Comparison of ENCODE assay signal across 11 mouse cellular contexts in genomic region chr15:5086162-5086561, GRCm38 (mm10). TPM values are rescaled to one million over a fixed set of nuclear protein-coding genes. Genes with fewer than 3 reads are reported as not detected.
DNase-seq lines count a peak whose midpoint lies in the region; ATAC-seq lines count a peak whose summit lies in the region.
"Had no signal": no experiment of that assay in that cellular context is flagged by ENCODE, and none has a peak within 500 bp of the region (broad histone marks: within the 10 kb centered on the region; RNA-seq: fewer than 3 reads in every experiment).

No protein-coding gene starts in this region.

- H3K4me3 ChIP-seq in hindbrain, embryonic 14.5 days (replicated peaks; ENCODE audit: low read length): no peak overlapping the region
- H3K4me3 ChIP-seq in hindbrain, embryonic 10.5 days: no peak overlapping the region
- H3K4me3 ChIP-seq: midbrain, embryonic 10.5 days had no signal

- no peak overlapping the region for H3K4me2 ChIP-seq in hindbrain, embryonic 14.5 days (replicated peaks)

- no peaks in the 10 kb centered on the region for H3K4me1 ChIP-seq in hindbrain, embryonic 14.5 days (replicated peaks; ENCODE audit: control insufficient read depth, insufficient read depth, low read length)
- no peaks in the 10 kb centered on the region for H3K4me1 ChIP-seq in hindbrain, embryonic 10.5 days (replicated peaks)
- H3K4me1 ChIP-seq: midbrain, embryonic 10.5 days had no signal

- ATAC-seq in hindbrain, embryonic 14.5 days (ENCODE audit: low FRiP score): no peak

- H3K36me3 ChIP-seq in hindbrain, embryonic 14.5 days (replicated peaks; ENCODE audit: control insufficient read depth, insufficient read depth): no peaks in the 10 kb centered on the region
- no peaks in the 10 kb centered on the region for H3K36me3 ChIP-seq in hindbrain, embryonic 10.5 days
- H3K36me3 ChIP-seq: midbrain, embryonic 10.5 days had no signal

- WGBS in hindbrain, embryonic 14.5 days: 9% methylated on average over 2 of the region's 2 CpGs
- WGBS in hindbrain, embryonic 10.5 days: 17% methylated on average over 2 of the region's 2 CpGs

- H3K9ac ChIP-seq in hindbrain, embryonic 14.5 days: no peak overlapping the region

- no peak overlapping the region for H3K27ac ChIP-seq in hindbrain, embryonic 14.5 days
- no peak overlapping the region for H3K27ac ChIP-seq in hindbrain, embryonic 10.5 days
- H3K27ac ChIP-seq: midbrain, embryonic 10.5 days had no signal

- H3K27me3 ChIP-seq in hindbrain, embryonic 14.5 days (ENCODE audit: control insufficient read depth, insufficient read depth, low read length): no peaks in the 10 kb centered on the region
- no peaks in the 10 kb centered on the region for H3K27me3 ChIP-seq in hindbrain, embryonic 10.5 days (ENCODE audit: insufficient read depth, poor library complexity, severe bottlenecking)

- peak; percentile 56 for DNase-seq in hindbrain, embryonic 14.5 days (ENCODE audit: low spot score)
- no peak for DNase-seq in hindbrain, embryonic 10.5 days (ENCODE audit: low spot score)
- DNase-seq in 416B (ENCODE audit: low read depth): peak; percentile 62
- DNase-seq in ES-CJ7 (ENCODE audit: low read depth, low spot score): peak; percentile 32
- DNase-seq in forelimb bud, embryonic 11.5 days (ENCODE audit: low read depth, low spot score): peak; percentile 30
- no peak for DNase-seq in right cerebral cortex, postnatal 14 days
- no peak for DNase-seq in c-Kit-positive CD71-positive TER-119-positive erythroid progenitor cells, embryonic 14.5 days (ENCODE audit: low spot score)
- DNase-seq in liver: no peak
- DNase-seq: adrenal gland, postnatal 36 days; thymus, adult 2 months had no signal

- no peaks in the 10 kb centered on the region for H3K9me3 ChIP-seq in hindbrain, embryonic 14.5 days (ENCODE audit: control insufficient read depth, low read length)
- H3K9me3 ChIP-seq in hindbrain, embryonic 10.5 days: no peaks in the 10 kb centered on the region
- H3K9me3 ChIP-seq: midbrain, embryonic 10.5 days had no signal

RNA-seq across cellular contexts. Expression of gene Card6, which starts 22.2 kb away (rescaled TPM):
- polyA plus RNA-seq in hindbrain, embryonic 14.5 days (2014; fragmentation: Nextera tagmentation; extraction: Ambion mirVana): 0.79 and 0.81 TPM in 2 replicates
- 0.63 and 0.89 TPM in 2 replicates for polyA plus RNA-seq in hindbrain, embryonic 10.5 days (2016; fragmentation: Nextera tagmentation; extraction: Ambion mirVana)

RNA-seq across cellular contexts. Expression of gene C7, which starts 22.6 kb away (rescaled TPM):
- 0.08 and 0.09 TPM in 2 replicates for polyA plus RNA-seq in hindbrain, embryonic 14.5 days (2014; fragmentation: Nextera tagmentation; extraction: Ambion mirVana)
- 0.07 TPM in 1 of 2 replicates, not detected in the other for polyA plus RNA-seq in hindbrain, embryonic 10.5 days (2016; fragmentation: Nextera tagmentation; extraction: Ambion mirVana)
- polyA plus RNA-seq: midbrain, embryonic 10.5 days had no signal

RNA-seq across cellular contexts. Expression of gene Rpl37, which starts 30.3 kb away (rescaled TPM):
- 357 and 463 TPM in 2 replicates for polyA plus RNA-seq in hindbrain, embryonic 14.5 days (2014; fragmentation: Nextera tagmentation; extraction: Ambion mirVana)
- 417 and 434 TPM in 2 replicates for polyA plus RNA-seq in hindbrain, embryonic 10.5 days (2016; fragmentation: Nextera tagmentation; extraction: Ambion mirVana)

RNA-seq across cellular contexts. Expression of gene Prkaa1, which starts 57.5 kb away (rescaled TPM):
- 18.2 and 18.5 TPM in 2 replicates for polyA plus RNA-seq in hindbrain, embryonic 14.5 days (2014; fragmentation: Nextera tagmentation; extraction: Ambion mirVana)
- polyA plus RNA-seq in hindbrain, embryonic 10.5 days (2016; fragmentation: Nextera tagmentation; extraction: Ambion mirVana): 14.2 and 15.2 TPM in 2 replicates

Comparison
In these comparisons a context has a peak if more than half of its experiments do, and no peak if none do; other contexts are left out.
1. DNase-seq: peak in hindbrain, embryonic 14.5 days (single experiment), 416B (single experiment), ES-CJ7 (single experiment) and forelimb bud, embryonic 11.5 days (single experiment); none in hindbrain, embryonic 10.5 days (single experiment), right cerebral cortex, postnatal 14 days (single experiment), c-Kit-positive CD71-positive TER-119-positive erythroid progenitor cells, embryonic 14.5 days (single experiment) and liver (single experiment).